ENCODE assay signal across 8 mouse cellular contexts in genomic region chr9:7764463-7764871, GRCm38 (mm10). TPM values are rescaled to one million over a fixed set of nuclear protein-coding genes. Genes with fewer than 3 reads are reported as not detected.
DNase-seq lines count a peak whose midpoint lies in the region; ATAC-seq lines count a peak whose summit lies in the region.

No protein-coding gene starts in this region.

- peak; percentile 84 for DNase-seq in CD4-positive helper T cell, adult 2 months (ENCODE audit: low read depth, low spot score)
- DNase-seq in MN1 (ENCODE audit: low spot score) = peak; percentile 53
- DNase-seq in embryo, embryonic 9.5 days (ENCODE audit: extremely low spot score) = peak; percentile 69
- peak; percentile 52 for DNase-seq in lung, postnatal 25 days (ENCODE audit: low spot score)
- DNase-seq in ovary, postnatal 14 days (ENCODE audit: low spot score) = peak; percentile 21
- no peak for DNase-seq in right cerebral cortex, postnatal 36 days (ENCODE audit: low spot score in 2 of 2)

- H3K4me2 ChIP-seq in heart, embryonic 12.5 days = peak overlapping the region; percentile 66
- peak overlapping the region; percentile 71 for H3K4me2 ChIP-seq in kidney, embryonic 14.5 days (replicated peaks; ENCODE audit: low read depth, low read length)

- peak overlapping the region; percentile 82 for H3K27ac ChIP-seq in heart, embryonic 12.5 days (ENCODE audit: poor library complexity, severe bottlenecking)
- H3K27ac ChIP-seq in kidney, embryonic 14.5 days (ENCODE audit: low read depth, low read length) = peak overlapping the region; percentile 4; the same call in 1 of the 2 replicates

- H3K4me3 ChIP-seq in heart, embryonic 12.5 days = peak overlapping the region; percentile 77
- peak overlapping the region; percentile 71 for H3K4me3 ChIP-seq in kidney, embryonic 14.5 days (ENCODE audit: low read length)

- H3K4me1 ChIP-seq in heart, embryonic 12.5 days (replicated peaks) = peaks cover 36% of the 10 kb centered on the region
- peaks cover 9% of the 10 kb centered on the region; the same call in 1 of the 2 replicates for H3K4me1 ChIP-seq in kidney, embryonic 14.5 days (ENCODE audit: control insufficient read depth, insufficient read depth, low read length)

- H3K9me3 ChIP-seq in heart, embryonic 12.5 days (replicated peaks) = no peaks in the 10 kb centered on the region
- H3K9me3 ChIP-seq in kidney, embryonic 14.5 days (ENCODE audit: control insufficient read depth, low read length) = no peaks in the 10 kb centered on the region

- H3K9ac ChIP-seq in heart, embryonic 12.5 days = peak overlapping the region; percentile 86
- peak overlapping the region; percentile 79 for H3K9ac ChIP-seq in kidney, embryonic 14.5 days (ENCODE audit: low read depth, low read length)

- under 1% methylated on average over 14 of the region's 14 CpGs for WGBS in heart, embryonic 12.5 days
- 0% methylated on average over 14 of the region's 14 CpGs for WGBS in kidney, embryonic 14.5 days

- ATAC-seq in heart, embryonic 12.5 days (ENCODE audit: insufficient number of reproducible peaks, low FRiP score) = no peak
- peak; percentile 42; the same call in 1 of the 2 replicates for ATAC-seq in kidney, embryonic 14.5 days (ENCODE audit: low FRiP score, low TSS enrichment)

- H3K36me3 ChIP-seq in heart, embryonic 12.5 days = peaks cover 9% of the 10 kb centered on the region
- peaks cover 8% of the 10 kb centered on the region; the same call in 1 of the 2 replicates for H3K36me3 ChIP-seq in kidney, embryonic 14.5 days (ENCODE audit: control insufficient read depth, insufficient read depth, low read length)

- H3K27me3 ChIP-seq in heart, embryonic 12.5 days (replicated peaks) = no peaks in the 10 kb centered on the region
- no peaks in the 10 kb centered on the region for H3K27me3 ChIP-seq in kidney, embryonic 14.5 days (ENCODE audit: control insufficient read depth, insufficient read depth, low read length)

RNA-seq across cellular contexts. Expression of gene Tmem123, which starts 0.6 kb away (rescaled TPM):
- polyA plus RNA-seq in heart, embryonic 12.5 days (2016; fragmentation: Nextera tagmentation; extraction: Ambion mirVana) = 119 and 125 TPM in 2 replicates
- polyA plus RNA-seq in kidney, embryonic 14.5 days (2014; fragmentation: Nextera tagmentation; extraction: Ambion mirVana) = 65.8 and 114 TPM in 2 replicates

Comparison
In these comparisons a context has a peak if more than half of its experiments do, and no peak if none do; other contexts are left out.
1. DNase-seq: peak in CD4-positive helper T cell, adult 2 months (single experiment), MN1 (single experiment), embryo, embryonic 9.5 days (single experiment), lung, postnatal 25 days (single experiment) and ovary, postnatal 14 days (single experiment); none in right cerebral cortex, postnatal 36 days (0 of 2).